Mouse (Mus musculus): ENCODE results near the gene Nmt1. TPM values are rescaled to one million over a fixed set of nuclear protein-coding genes. Genes with fewer than 3 reads are reported as not detected.

The Nmt1 gene
- polyA plus RNA-seq, 1 experiment from 2014 or later, result 50.8 TPM

DNA sequence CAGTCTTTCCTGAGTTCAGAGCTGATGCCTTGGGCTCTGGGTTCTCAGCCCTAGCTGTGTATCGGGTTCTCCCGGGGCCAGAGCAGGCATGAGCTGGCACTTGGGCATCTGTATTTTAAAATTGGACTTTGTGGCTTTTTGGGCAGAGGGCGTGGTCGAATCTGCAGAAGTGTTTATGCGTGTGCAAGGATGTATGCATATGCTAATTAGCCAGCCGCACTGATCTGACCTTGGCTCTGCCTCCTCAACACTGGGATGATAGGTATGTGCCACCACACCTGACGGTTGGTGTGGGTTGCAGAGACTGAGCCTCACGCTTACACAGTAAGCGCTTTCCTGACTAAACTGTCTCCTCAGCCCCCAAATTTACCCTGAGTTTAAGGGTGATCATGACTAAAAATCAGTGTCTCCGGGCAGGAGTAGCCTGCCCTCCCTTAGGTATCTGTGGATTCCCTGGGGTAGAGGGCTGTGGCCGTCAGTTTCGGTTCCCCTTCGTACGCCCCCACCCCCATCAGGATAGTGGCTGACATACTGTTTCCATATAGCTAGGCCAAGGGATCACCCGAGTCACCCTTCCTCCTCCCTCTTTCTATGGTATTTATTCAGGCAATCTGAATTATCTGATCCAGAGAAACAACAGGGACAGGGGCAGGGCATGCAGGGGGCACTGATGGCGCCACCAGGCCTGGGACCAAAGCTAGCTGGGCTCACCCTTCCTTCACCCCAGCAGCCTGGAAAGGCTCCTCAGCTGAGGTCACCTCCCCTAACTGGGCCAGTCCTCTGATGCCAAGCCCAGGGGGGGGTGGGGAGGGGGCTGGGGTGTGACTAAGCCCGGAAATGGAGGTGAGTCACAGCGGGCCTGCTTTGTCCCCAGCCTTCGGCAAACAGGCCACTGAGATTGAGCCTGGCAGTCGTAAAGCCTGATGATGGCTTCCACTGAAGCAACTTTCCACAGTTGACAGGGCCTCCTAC lies 66.2 kb downstream of the Nmt1 start:
- H3K4me3 ChIP-seq, result no peak overlapping the region
- H3K4me1 ChIP-seq, result peaks cover 20% of the 10 kb centered on the region; the same call in 1 of the 2 replicates
- H3K27ac ChIP-seq, result no peak overlapping the region
- peaks cover 19% of the 10 kb centered on the region for H3K27me3 ChIP-seq
- no peaks in the 10 kb centered on the region for H3K9me3 ChIP-seq
- no peak overlapping the region for H3K4me2 ChIP-seq (replicated peaks)
- no peaks in the 10 kb centered on the region for H3K36me3 ChIP-seq
- ATAC-seq (ENCODE audit: insufficient number of reproducible peaks, insufficient read depth, low FRiP score, low TSS enrichment), result no peak
- WGBS, result 64% methylated on average over 20 of the region's 20 CpGs
- no peak overlapping the region for H3K9ac ChIP-seq

DNA sequence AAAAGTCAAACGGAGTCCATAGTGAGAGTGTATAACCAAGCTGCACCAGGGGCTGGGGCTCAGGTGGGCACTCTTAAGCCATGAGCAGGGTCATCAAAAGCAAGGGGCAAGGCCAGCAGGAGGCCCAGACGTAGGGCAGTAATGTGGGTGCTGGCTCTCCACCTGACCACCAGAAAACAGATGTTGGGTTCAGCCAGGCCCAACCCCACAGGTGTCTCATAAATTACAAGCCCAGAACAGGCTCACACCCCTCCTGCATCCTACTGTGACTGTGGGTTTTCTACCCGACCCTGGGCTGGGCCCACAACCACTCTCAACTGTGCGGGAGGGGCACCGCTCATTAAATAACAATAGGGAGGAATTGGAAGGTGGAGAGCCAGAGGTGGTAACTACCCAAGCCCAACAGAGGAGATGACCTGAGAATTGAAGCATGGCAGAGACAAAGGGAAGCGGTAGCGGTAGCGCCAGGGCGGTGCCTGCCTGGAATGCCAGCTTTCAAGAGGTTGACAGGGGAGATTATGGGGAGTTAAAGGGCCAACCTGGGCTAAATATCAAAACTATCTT lies 67.2 kb downstream of the Nmt1 start:
- peaks cover 29% of the 10 kb centered on the region for H3K27me3 ChIP-seq
- 67% methylated on average over 9 of the region's 9 CpGs for WGBS
- no peak for ATAC-seq (ENCODE audit: insufficient number of reproducible peaks, insufficient read depth, low FRiP score, low TSS enrichment)
- H3K4me3 ChIP-seq, result no peak overlapping the region
- H3K36me3 ChIP-seq, result no peaks in the 10 kb centered on the region
- peaks cover 21% of the 10 kb centered on the region; the same call in 1 of the 2 replicates for H3K4me1 ChIP-seq
- no peak overlapping the region for H3K9ac ChIP-seq
- no peaks in the 10 kb centered on the region for H3K9me3 ChIP-seq
- no peak overlapping the region for H3K27ac ChIP-seq
- H3K4me2 ChIP-seq (replicated peaks), result no peak overlapping the region

DNA sequence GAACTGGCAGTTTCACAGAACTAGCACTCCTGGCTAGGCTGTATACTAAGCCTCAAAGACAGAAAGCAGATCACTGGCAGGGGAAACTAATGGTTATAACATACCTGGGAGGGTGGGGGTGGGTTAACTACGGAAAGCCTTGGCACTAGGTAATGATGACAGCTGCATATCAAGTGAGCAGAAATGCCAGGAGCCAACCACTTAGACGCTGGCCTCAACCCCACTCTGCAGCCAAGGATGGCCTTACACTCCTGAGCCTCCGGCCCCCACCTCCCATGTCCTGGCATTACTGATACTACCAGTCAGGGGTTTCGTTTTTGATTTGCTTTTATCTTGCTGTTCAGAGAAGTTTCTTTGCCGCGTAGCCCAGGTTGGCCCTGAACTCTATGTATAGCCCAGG lies 67.8 kb downstream of the Nmt1 start:
- no peaks in the 10 kb centered on the region for H3K9me3 ChIP-seq
- 89% methylated on average over 6 of the region's 6 CpGs for WGBS
- ATAC-seq (ENCODE audit: insufficient number of reproducible peaks, insufficient read depth, low FRiP score, low TSS enrichment), result no peak
- no peak overlapping the region for H3K4me3 ChIP-seq
- peaks cover 21% of the 10 kb centered on the region; the same call in 1 of the 2 replicates for H3K4me1 ChIP-seq
- no peak overlapping the region for H3K27ac ChIP-seq
- no peak overlapping the region for H3K9ac ChIP-seq
- H3K36me3 ChIP-seq, result no peaks in the 10 kb centered on the region
- H3K4me2 ChIP-seq (replicated peaks), result no peak overlapping the region
- peaks cover 35% of the 10 kb centered on the region for H3K27me3 ChIP-seq

DNA sequence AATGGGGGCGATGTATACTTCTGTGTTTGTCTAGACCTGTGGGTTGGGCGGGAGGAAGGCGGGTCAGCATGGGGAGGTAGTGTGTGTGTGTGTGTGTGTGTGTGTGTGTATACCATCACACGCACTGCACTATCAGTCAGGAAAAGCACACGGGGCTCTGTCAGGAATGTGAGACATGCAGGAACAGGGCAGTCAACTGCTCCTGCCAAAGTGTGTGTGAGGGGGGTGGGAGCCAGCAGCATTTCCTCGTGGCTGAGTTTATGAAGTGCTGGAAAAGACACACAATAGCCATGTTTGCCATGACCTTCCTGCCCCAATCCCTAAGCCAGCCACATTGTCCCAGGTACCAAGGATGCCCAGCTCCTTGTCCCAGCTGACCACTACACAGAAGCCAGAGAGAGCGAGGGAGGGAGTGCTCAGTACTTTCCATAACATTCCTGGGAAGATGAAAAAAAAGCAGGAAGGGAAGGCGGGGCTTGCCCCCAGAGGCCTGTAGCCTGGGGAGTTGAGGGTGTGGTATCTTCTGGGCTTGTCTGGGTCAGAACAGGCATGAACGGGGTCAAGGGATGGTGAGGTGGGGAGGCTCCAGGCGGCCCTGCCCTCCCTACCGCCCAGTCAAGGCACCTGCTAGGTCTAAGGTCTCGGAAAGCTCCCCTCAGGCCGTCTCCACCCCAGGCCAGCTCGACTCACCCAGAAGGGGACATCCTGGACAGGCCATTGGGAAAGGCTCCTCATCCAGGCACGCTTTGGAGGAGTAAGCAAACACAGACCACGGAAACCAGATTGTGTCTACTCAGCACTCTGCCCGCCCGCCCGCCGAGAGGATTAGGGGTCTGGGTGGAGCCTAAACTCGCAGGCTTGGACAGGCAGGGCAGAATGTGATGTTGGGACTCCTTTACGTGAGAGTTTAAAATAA lies 69.2 kb downstream of the Nmt1 start:
- WGBS, result 22% methylated on average over 22 of the region's 22 CpGs
- Histone ChIP-seq H3K4me1 (peaks cover 33% of the 10 kb centered on the region; the same call in 1 of the 2 replicates), H3K4me3 (0 out of 2 replicates have a peak overlapping the region, but pooled peaks have one; percentile 4), H3K27ac (peak overlapping the region; percentile 70; the same call in 1 of the 2 replicates), H3K27me3 (peaks cover 45% of the 10 kb centered on the region), H3K9me3 (no peaks in the 10 kb centered on the region), H3K9ac (no peak overlapping the region), H3K4me2 (replicated peaks) (peak overlapping the region; percentile 28; the same call in 1 of the 2 replicates), H3K36me3 (no peaks in the 10 kb centered on the region)
- ATAC-seq (ENCODE audit: insufficient number of reproducible peaks, insufficient read depth, low FRiP score, low TSS enrichment), result no peak; the same call in 1 of the 2 replicates

DNA sequence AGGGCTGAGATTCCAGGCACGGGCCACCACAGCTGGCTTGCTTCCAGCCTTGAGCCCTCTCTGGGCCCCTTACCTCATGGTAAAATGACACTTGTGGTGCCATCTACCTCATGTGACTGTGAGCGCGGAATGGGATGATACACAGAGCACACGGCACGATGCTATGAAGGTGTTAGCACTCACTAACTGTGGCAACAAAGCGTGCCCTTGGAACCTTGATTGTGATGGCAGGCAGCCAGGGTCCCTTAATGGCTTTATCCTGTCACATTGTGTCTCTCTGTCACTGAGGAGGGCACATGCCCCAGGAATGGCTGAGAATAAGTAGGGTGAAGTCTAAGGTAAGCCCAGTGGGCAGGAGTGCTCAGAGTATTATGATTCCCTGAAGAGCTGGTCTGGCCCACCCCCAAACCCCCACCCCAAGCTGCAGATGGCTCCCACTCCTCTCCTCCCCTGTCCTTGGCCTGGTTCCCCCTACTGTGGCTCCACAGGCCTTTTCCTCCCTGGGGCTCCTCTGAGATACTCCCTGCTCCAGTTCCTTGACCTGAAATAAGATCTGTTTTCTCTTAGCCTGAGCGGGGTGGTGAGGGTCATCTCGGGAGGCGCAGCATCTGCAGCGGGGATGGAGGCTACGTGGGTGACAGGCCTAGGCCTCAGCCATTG lies 70.7 kb downstream of the Nmt1 start:
- no peaks in the 10 kb centered on the region for H3K9me3 ChIP-seq
- H3K9ac ChIP-seq, result no peak overlapping the region
- H3K27me3 ChIP-seq, result peaks cover 46% of the 10 kb centered on the region
- ATAC-seq (ENCODE audit: insufficient number of reproducible peaks, insufficient read depth, low FRiP score, low TSS enrichment), result no peak
- H3K4me2 ChIP-seq (replicated peaks), result no peak overlapping the region
- no peaks in the 10 kb centered on the region for H3K36me3 ChIP-seq
- peaks cover 33% of the 10 kb centered on the region; the same call in 1 of the 2 replicates for H3K4me1 ChIP-seq
- WGBS, result 57% methylated on average over 11 of the region's 11 CpGs
- no peak overlapping the region for H3K27ac ChIP-seq
- no peak overlapping the region for H3K4me3 ChIP-seq

DNA sequence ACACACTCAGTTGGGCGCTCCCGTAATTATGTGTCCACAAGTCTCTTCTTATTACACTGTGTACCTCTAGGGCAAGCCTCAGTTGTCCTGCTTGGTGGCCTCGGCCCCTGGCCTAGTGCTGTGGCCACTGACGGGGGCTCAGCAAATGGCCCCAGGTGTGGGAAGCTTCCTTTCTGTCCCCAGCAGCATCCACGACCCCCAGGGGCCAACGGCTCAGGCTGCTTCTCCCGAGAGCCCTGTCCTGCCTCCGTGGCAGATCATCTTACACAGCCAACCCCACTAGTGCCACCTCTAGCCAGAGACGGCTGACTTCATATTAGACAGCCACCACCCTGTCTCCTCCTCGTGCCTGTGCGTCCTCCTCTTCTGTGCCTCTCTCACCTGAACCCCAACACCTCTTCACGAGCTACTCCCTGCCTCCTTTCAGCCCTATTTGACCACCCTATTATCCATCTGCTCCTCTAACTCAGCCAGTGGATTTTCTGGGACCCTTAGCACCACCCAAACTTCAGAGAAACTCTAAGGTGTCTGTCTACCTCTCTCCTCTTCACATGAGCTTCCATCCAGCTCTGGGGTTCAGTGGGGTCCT lies 71.5 kb downstream of the Nmt1 start:
- Histone ChIP-seq H3K9ac (no peak overlapping the region), H3K27ac (no peak overlapping the region), H3K4me3 (no peak overlapping the region), H3K4me2 (replicated peaks) (no peak overlapping the region), H3K27me3 (peaks cover 51% of the 10 kb centered on the region), H3K36me3 (no peaks in the 10 kb centered on the region), H3K9me3 (no peaks in the 10 kb centered on the region), H3K4me1 (peaks cover 29% of the 10 kb centered on the region; the same call in 1 of the 2 replicates)
- no peak for ATAC-seq (ENCODE audit: insufficient number of reproducible peaks, insufficient read depth, low FRiP score, low TSS enrichment)
- 36% methylated on average over 12 of the region's 12 CpGs for WGBS

DNA sequence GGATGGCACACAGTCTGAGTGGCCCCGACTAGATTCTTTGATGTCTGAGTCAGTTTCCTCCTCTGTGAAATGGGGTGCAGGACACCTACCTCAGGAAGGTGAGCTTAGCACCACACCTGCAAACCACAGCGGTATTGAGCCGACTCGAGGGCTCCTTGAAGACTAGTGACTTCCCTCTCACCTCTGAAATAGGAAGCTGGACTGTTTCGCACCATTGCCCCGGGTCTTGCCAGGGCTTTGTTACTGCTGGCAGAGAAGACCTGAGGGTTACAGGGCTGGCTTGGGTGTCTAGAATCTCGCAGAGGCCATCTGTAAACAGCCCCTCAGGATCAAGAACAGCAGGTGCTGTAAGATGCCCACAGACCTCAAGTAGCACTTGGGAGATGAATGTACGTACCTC lies 72.4 kb downstream of the Nmt1 start:
- Histone ChIP-seq H3K9me3 (no peaks in the 10 kb centered on the region), H3K4me2 (replicated peaks) (no peak overlapping the region; the same call in 1 of the 2 replicates), H3K4me3 (no peak overlapping the region), H3K9ac (no peak overlapping the region), H3K36me3 (no peaks in the 10 kb centered on the region), H3K4me1 (peaks cover 32% of the 10 kb centered on the region; the same call in 1 of the 2 replicates), H3K27me3 (peaks cover 55% of the 10 kb centered on the region), H3K27ac (no peak overlapping the region)
- no peak for ATAC-seq (ENCODE audit: insufficient number of reproducible peaks, insufficient read depth, low FRiP score, low TSS enrichment)
- WGBS, result 74% methylated on average over 8 of the region's 8 CpGs

DNA sequence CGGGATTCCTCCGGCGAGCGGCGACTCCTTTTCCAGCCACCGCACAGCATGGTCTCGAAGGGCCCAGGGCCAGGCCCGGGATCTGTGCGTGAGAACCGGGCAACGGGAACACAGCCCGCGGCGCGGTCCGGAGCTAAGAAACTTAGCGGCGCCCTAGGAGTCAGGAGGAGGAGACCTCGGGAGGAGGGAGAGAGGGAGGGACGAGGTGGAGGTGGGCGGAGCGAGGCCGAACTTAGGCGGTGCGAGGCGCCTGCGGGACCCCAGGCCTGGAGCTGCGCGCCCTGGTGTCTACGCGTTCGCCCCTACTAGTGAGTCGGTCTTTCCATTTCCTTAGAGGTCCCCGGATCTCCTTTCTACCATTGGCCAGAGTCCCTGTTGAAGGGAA lies 73.5 kb downstream of the Nmt1 start, which contains the start of the genes Plcd3 and Acbd4:
Gene Plcd3 (minus strand): TSS at position 178 of the 385 bp plus-strand sequence.
Gene Acbd4 (plus strand): TSS at position 202 of the 385 bp plus-strand sequence.
- peak within 1 kb of the TSS; percentile 61 for H3K9ac ChIP-seq
- H3K4me1 ChIP-seq, result peaks cover 33% of the 10 kb centered on the region; the same call in 1 of the 2 replicates
- peak within 1 kb of the TSS; percentile 52 for H3K4me3 ChIP-seq
- no peak for ATAC-seq (ENCODE audit: insufficient number of reproducible peaks, insufficient read depth, low FRiP score, low TSS enrichment)
- H3K27ac ChIP-seq, result no peak within 1 kb of the TSS
- H3K36me3 ChIP-seq, result no peaks in the 10 kb centered on the region
- H3K9me3 ChIP-seq, result no peaks in the 10 kb centered on the region
- H3K27me3 ChIP-seq, result peaks cover 56% of the 10 kb centered on the region
- peak within 1 kb of the TSS; percentile 82 for H3K4me2 ChIP-seq (replicated peaks)
- WGBS, result under 1% methylated on average over 34 of the region's 34 CpGs

DNA sequence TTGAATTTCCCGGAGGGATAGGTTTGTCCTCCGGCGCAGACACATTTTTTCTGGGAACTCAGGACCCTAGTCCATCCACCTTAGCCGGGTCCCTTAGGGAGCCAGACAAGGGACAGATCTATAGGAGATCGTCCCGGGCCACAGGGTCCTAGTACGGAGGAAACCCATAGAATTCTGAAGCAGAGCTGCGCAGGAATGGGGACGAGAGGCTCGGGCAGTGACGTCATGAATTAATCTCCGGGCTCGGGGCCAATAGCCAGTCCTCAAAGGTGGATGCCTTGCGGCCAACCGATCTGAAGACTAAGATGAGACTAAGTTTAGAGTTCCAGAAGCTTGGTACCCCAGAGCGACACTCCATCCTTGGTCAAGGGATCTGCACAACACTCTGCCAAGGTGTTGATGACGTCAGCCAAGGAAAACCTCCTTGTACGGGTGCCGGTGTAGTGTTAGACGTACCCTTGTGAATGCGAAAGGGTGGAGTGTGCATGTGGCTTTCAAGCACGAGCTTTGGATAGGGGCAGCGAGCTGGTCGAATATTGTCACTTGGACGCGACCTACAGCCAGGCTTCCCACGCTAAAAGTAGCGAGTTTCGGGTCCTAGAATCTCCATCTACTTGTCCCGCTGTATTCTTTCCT lies 74.0 kb downstream of the Nmt1 start:
- Histone ChIP-seq H3K27ac (no peak overlapping the region), H3K4me1 (peaks cover 32% of the 10 kb centered on the region; the same call in 1 of the 2 replicates)

More for the DNA sequence above, 74.0 kb downstream of the Nmt1 start:
- Histone ChIP-seq H3K36me3 (no peaks in the 10 kb centered on the region), H3K27me3 (peaks cover 51% of the 10 kb centered on the region), H3K9me3 (no peaks in the 10 kb centered on the region), H3K9ac (peak overlapping the region; percentile 61; the same call in 1 of the 2 replicates), H3K4me3 (peak overlapping the region; percentile 52), H3K4me2 (replicated peaks) (peak overlapping the region; percentile 82)
- WGBS, result 3% methylated on average over 30 of the region's 30 CpGs
- no peak for ATAC-seq (ENCODE audit: insufficient number of reproducible peaks, insufficient read depth, low FRiP score, low TSS enrichment)
